ENCODE assay signal across 8 mouse cellular contexts in genomic region chr16:8459098-8459497, GRCm38 (mm10). TPM values are rescaled to one million over a fixed set of nuclear protein-coding genes. Genes with fewer than 3 reads are reported as not detected.
DNase-seq lines count a peak whose midpoint lies in the region; ATAC-seq lines count a peak whose summit lies in the region.

No protein-coding gene starts in this region.

- H3K4me3 ChIP-seq in midbrain, embryonic 11.5 days (ENCODE audit: low read depth, low read length) = no peak overlapping the region
- no peak overlapping the region for H3K4me3 ChIP-seq in midbrain, embryonic 16.5 days (ENCODE audit: low read depth, low read length)

- H3K27ac ChIP-seq in midbrain, embryonic 11.5 days (ENCODE audit: low read depth, low read length) = no peak overlapping the region
- no peak overlapping the region for H3K27ac ChIP-seq in midbrain, embryonic 16.5 days (ENCODE audit: low read length)

- ATAC-seq in midbrain, embryonic 11.5 days (ENCODE audit: low FRiP score) = no peak
- ATAC-seq in midbrain, embryonic 16.5 days = no peak

- H3K4me2 ChIP-seq in midbrain, embryonic 11.5 days = no peak overlapping the region
- H3K4me2 ChIP-seq in midbrain, embryonic 16.5 days (ENCODE audit: low read length) = no peak overlapping the region

- H3K36me3 ChIP-seq in midbrain, embryonic 11.5 days (ENCODE audit: control insufficient read depth, insufficient read depth, low read length) = no peaks in the 10 kb centered on the region
- H3K36me3 ChIP-seq in midbrain, embryonic 16.5 days (ENCODE audit: control insufficient read depth, insufficient read depth, low read length) = no peaks in the 10 kb centered on the region

- H3K9me3 ChIP-seq in midbrain, embryonic 11.5 days (ENCODE audit: control insufficient read depth, low read length) = no peaks in the 10 kb centered on the region
- H3K9me3 ChIP-seq in midbrain, embryonic 16.5 days (replicated peaks; ENCODE audit: control insufficient read depth, low read length, poor library complexity, severe bottlenecking) = no peaks in the 10 kb centered on the region

- peak; percentile 96 for DNase-seq in midbrain, embryonic 11.5 days (ENCODE audit: low spot score, missing footprints)
- DNase-seq in R1 (ENCODE audit: low read depth, low spot score) = peak; percentile 81
- DNase-seq in cerebellum, postnatal 36 days = peak; percentile 70
- peak; percentile 69 for DNase-seq in heart, postnatal 4 days
- peak; percentile 70 for DNase-seq in left cerebral cortex, postnatal 4 days
- peak; percentile 34 for DNase-seq in retina, adult 2 months (ENCODE audit: low read depth, low spot score)
- peak; percentile 42 for DNase-seq in urinary bladder, postnatal 25 days (ENCODE audit: low spot score)

- 35% methylated on average over 6 of the region's 6 CpGs for WGBS in midbrain, embryonic 11.5 days
- 33% methylated on average over 6 of the region's 6 CpGs for WGBS in midbrain, embryonic 16.5 days

- intact Hi-C loops in left cerebral cortex, postnatal 4 days (cut with DNase I) = no loop called here

- no peaks in the 10 kb centered on the region for H3K27me3 ChIP-seq in midbrain, embryonic 11.5 days (ENCODE audit: control insufficient read depth, insufficient read depth, low read length)
- no peaks in the 10 kb centered on the region for H3K27me3 ChIP-seq in midbrain, embryonic 16.5 days (ENCODE audit: control insufficient read depth, insufficient read depth, low read depth, low read length)

- H3K4me1 ChIP-seq in midbrain, embryonic 11.5 days (ENCODE audit: control insufficient read depth, insufficient read depth, low read length) = no peaks in the 10 kb centered on the region
- peaks cover 6% of the 10 kb centered on the region; the same call in 1 of the 2 replicates for H3K4me1 ChIP-seq in midbrain, embryonic 16.5 days (ENCODE audit: control insufficient read depth, insufficient read depth, low read length)

- H3K9ac ChIP-seq in midbrain, embryonic 11.5 days (ENCODE audit: low read length) = no peak overlapping the region
- H3K9ac ChIP-seq in midbrain, embryonic 16.5 days (ENCODE audit: low read depth, low read length) = no peak overlapping the region

RNA-seq across cellular contexts. Expression of gene Mettl22, which starts 11.5 kb away (rescaled TPM):
- 17.6 and 24.3 TPM in 2 replicates for polyA plus RNA-seq in midbrain, embryonic 11.5 days (2014; fragmentation: Nextera tagmentation; extraction: Ambion mirVana)
- 55.0 and 66.2 TPM in 2 replicates for polyA plus RNA-seq in midbrain, embryonic 16.5 days (2015; fragmentation: Nextera tagmentation; extraction: Ambion mirVana)
- total RNA-seq in heart, postnatal 4 days (2021) = 10 to 100 TPM; 30.3 to 34.3 TPM
- 10 to 100 TPM; 46.7 to 50.9 TPM for total RNA-seq in left cerebral cortex, postnatal 4 days (2021)

RNA-seq across cellular contexts. Expression of gene Tmem114, which starts 34.2 kb away (rescaled TPM):
- polyA plus RNA-seq in midbrain, embryonic 11.5 days (2014; fragmentation: Nextera tagmentation; extraction: Ambion mirVana) = not detected in 2 replicates
- 0.48 and 1.1 TPM in 2 replicates for polyA plus RNA-seq in midbrain, embryonic 16.5 days (2015; fragmentation: Nextera tagmentation; extraction: Ambion mirVana)
- total RNA-seq in heart, postnatal 4 days (2021) = not detected
- under 1 TPM; 0.36 to 0.50 TPM for total RNA-seq in left cerebral cortex, postnatal 4 days (2021)

RNA-seq across cellular contexts. Expression of gene Abat, which starts 54.1 kb away (rescaled TPM):
- polyA plus RNA-seq in midbrain, embryonic 11.5 days (2014; fragmentation: Nextera tagmentation; extraction: Ambion mirVana) = 18.1 and 19.6 TPM in 2 replicates
- polyA plus RNA-seq in midbrain, embryonic 16.5 days (2015; fragmentation: Nextera tagmentation; extraction: Ambion mirVana) = 71.8 and 76.8 TPM in 2 replicates
- 1 to 10 TPM; 6.3 to 7.6 TPM for total RNA-seq in heart, postnatal 4 days (2021)
- total RNA-seq in left cerebral cortex, postnatal 4 days (2021) = 10 to 100 TPM; 53.4 to 67.4 TPM

Comparison
In these comparisons a context has a peak if more than half of its experiments do, and no peak if none do; other contexts are left out.
1. DNase-seq: peak in every context shown above with its lines; median percentile 96 in midbrain, embryonic 11.5 days; 81 in R1; 70 in cerebellum, postnatal 36 days; 70 in left cerebral cortex, postnatal 4 days; 69 in heart, postnatal 4 days; 42 in urinary bladder, postnatal 25 days; 34 in retina, adult 2 months.
2. RNA of gene Abat, which starts 54.1 kb away (total RNA-seq): 53.4 to 67.4 TPM in left cerebral cortex, postnatal 4 days; 6.3 to 7.6 TPM in heart, postnatal 4 days; every median in the first group is over 4 times any median in the second.